Mouse (Mus musculus): Measurements from ENCODE around the gene Ccdc106.
"Not testable (repeated sequence)": the region's sequence is repeated elsewhere in the genome, so short reads cannot be mapped to it uniquely, and the experiment has no call there.

The Ccdc106 gene

DNA sequence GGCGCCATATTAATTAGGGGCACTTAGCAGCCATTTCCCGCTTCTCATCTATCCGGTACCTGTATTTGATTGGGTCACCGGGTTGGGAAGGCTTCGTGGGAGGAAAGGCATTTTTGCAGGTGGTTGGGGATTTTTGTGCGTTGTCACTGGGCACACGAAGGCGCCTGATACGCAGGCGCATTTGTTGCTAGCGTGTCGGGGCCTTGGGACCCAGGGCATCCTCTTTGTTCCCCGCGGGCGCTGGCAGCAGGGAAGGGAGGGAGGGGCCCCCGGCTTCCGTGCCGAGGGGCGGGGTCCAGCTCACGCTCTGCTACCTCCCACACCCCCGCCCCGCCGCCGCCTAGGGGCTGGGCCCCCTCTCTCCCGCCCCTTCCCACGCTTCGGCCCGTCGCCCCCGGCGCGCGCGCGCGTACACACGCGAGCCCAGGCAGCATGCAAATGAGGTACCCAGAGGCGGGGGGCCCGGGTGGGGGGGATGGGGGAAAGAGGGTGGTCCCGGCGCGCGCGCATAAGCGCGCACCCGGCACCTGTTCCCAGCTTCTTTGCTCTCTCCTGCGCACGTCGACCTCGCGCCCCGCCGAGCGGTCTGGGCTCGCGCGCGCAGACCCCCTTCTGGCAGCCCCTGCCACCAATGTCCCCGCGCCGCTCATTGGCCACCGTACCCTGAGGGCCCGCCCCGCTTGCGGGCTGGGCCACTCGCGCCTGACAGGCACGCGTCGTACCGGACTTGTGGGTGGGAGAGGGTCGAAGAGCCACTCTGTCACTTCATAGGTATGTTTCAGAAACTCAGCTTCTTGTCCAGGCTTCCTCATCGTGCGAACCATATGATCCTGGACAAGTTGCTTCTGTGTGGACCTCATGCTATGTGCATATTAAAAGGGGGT is 5.0 kb upstream of the Ccdc106 start, which contains the start of gene Gm44973:
Gene Gm44973 (plus strand): TSS at position 379 of the 884 bp plus-strand sequence.
- DNase-seq (ENCODE audit: low read depth, low spot score): no peak

DNA sequence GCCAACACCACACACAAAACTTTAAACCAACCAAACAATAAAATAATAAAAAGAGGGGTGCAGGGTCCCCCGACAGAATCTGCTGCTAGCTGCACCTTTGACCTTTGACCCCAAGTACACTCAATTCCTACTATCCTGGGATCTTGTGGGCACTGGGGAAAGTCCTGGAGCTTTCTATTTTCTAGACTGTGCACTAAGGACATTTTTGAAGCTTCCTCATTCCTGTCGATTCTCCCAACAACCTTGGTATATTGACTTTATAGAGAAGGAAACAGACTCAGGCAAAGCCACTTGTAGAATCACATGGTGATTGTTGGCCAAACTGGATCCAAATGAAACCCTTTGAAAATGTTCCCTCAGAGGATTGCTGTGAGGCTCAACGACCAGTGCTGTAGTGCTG is 4.3 kb upstream of the Ccdc106 start:
- no peak for DNase-seq (ENCODE audit: low read depth, low spot score)

DNA sequence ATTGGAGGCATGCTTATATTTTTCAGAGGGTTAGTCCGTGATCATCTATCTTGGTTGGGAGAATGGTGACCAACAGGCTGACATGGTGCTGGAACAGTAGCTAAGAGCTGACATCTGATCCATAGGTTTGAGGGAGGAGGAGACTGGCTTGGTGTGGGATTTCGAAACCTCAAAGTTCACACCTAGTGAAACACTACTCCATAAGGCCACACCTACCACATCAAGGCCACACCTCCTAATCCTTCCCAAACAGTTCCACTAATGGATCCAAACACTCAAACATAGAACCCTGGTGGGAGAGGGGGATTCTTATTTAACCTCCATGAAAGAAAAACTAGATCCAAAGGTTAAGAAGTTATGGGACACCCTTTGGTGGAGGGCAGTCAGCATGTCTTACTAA is 3.4 kb upstream of the Ccdc106 start:
- DNase-seq (ENCODE audit: low read depth, low spot score): no peak

DNA sequence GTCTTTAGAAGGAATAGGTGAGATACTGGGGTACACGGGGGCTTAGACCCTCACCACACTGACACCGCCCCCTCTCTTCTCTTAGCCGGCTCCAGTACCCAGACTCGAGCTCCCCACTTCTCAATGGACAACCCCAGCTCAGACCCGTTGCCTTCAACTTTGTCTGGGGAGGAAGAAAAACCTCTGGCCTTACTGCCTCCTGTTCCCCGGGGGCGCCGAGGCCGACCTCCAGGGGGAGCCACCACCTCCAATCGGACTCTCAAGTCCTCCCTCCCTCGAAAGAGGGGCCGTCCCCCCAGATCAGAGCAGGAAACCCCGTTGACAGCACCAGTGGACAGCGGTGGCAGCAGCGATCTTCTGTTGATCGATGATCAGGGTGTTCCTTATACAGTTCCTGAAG is 3.0 kb upstream of the Ccdc106 start:
- DNase-seq (ENCODE audit: low read depth, low spot score): no peak

DNA sequence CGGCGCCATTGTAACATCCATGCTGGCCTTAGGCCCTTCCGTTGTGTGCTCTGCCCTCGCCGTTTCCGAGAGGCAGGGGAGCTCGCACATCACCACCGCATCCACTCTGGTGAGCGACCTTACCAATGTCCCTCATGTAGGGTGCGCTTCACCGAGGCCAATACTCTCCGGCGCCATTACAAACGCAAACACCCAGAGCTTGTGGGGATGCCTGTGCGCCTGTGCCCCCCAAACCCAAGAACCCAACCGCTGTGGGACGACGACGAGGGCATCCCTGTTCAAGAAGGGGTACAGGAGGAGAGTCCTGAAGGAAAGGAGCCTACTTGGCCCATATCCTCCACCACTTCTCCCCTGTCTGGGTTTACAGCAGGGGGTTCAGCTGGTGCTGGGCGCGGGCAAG is 2.4 kb upstream of the Ccdc106 start:
- no peak for DNase-seq (ENCODE audit: low read depth, low spot score)

DNA sequence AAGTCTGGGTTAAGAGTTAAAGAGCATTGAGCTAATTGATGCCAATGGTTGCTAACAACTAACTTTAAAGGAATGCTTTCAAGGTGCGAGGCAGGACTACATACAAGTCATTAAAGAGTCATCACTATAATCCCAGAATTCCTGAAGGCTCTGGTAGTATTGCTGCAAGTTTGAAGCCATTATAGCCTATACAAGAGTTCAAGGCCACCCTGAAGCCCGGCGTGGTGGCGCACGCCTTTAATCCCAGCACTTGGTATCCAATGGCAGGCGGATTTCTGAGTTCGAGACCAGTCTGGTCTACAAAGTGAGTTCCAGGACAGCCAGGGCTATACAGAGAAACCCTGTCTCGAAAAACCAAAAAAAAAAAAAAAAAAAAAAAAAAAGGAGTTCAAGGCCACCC is 777 bp upstream of the Ccdc106 start:
- DNase-seq (ENCODE audit: low read depth, low spot score): not testable (repeated sequence)

DNA sequence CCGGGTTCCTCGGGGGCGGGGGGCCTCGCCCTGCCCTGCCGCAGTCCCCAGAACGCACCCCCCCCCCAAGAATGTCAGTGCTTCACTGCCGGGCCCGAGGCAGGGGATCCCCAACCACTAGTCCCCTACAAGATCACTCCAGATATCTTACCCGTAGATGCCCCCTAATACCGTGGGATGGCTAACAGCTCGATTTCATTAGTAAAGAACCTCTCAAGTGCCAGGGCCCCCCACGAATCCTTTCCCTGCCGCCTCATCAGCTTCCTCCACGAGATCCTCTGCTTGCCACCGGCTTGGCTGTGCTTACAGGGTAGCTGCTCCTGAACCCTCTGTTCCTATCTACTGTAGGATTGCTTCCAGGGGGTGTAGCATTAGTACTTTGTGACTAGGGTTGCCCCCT is 332 bp downstream of the Ccdc106 start:
- no peak for DNase-seq (ENCODE audit: low read depth, low spot score)

DNA sequence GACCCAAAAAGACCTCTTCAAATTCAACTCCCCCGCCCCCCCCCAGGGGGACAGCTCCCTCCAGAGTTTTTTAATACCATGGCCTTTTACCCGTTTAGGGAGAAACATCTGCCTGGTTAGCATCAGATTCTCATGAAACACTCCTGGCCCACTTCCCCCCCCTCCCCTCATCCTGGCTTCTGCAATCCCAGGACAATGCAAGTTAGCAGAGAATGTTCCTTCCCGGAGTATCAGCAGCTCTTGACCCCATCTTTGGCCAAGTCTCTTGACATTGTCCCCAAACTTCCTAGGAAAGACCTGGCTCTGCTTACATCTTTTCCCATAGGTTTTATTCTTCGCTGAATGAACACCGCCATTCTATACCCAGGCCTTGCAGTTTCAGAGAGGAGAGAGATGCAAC is 844 bp downstream of the Ccdc106 start:
- no peak for DNase-seq (ENCODE audit: low read depth, low spot score)

DNA sequence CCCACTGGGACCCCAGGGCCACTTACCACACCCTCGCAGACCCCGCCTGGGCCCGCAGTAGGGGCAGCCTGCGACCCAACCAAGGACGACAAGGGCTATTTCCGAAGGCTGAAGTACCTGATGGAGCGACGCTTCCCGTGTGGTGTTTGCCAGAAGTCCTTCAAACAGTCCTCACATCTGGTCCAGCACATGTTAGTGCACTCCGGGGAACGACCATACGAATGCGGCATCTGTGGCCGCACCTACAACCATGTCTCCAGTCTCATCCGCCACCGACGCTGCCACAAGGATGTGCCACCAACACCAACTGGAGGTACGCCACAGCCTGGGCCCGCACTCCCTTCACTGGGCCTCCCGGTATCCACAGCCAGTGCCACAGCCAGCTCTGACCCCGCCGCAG is 9.2 kb downstream of the Ccdc106 start:
- DNase-seq (ENCODE audit: low read depth, low spot score): no peak

DNA sequence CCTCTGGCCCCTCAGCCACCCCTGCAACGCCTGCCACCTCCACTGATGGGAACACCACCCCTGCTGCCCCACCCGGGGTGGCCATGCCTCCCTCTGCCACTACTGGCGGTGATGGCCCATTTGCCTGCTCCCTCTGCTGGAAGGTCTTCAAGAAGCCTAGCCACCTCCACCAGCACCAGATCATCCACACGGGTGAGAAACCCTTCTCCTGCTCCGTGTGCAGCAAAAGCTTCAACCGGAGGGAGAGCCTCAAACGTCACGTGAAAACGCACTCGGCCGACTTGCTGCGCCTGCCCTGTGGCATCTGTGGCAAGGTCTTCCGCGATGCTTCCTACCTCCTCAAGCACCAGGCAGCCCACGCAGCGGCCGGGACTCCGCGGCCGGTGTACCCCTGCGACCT is 9.6 kb downstream of the Ccdc106 start:
- DNase-seq (ENCODE audit: low read depth, low spot score): no peak

DNA sequence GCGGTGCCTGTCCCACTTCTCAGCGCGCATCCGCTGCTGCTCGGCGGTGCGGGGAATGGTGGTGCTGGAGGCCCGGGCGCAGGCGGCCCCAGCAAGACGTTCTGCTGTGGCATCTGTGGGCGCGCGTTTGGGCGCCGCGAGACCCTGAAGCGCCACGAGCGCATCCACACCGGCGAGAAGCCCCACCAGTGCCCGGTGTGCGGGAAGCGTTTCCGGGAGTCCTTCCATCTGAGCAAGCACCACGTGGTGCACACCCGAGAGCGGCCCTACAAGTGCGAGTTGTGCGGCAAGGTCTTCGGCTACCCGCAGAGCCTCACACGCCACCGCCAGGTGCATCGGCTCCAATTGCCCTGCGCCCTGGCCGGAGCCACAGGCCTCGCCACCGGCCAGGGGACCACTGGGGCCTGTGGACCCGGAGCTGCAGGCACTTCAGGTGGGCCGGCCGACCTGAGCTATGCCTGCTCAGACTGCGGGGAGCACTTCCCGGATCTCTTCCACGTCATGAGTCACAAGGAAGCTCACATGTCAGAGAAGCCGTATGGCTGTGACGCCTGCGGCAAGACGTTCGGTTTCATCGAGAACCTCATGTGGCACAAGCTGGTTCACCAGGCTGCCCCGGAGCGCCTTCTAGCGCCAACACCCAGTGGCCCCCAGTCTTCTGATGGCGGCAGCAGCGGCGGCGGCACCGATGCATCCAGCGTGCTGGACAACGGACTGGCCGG is 10.4 kb downstream of the Ccdc106 start:
- DNase-seq (ENCODE audit: low read depth, low spot score): no peak

DNA sequence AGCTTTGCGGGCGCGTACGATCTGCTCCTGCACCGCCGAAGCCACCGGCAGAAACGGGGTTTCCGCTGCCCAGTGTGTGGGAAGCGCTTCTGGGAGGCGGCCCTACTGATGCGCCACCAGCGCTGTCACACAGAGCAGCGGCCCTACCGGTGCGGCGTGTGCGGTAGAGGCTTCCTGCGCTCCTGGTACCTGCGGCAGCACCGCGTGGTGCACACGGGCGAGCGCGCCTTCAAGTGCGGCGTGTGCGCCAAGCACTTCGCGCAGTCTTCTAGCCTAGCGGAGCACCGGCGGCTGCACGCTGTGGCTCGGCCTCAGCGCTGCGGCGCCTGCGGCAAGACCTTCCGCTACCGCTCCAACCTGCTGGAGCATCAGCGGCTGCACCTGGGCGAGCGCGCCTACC is 11.1 kb downstream of the Ccdc106 start:
- DNase-seq (ENCODE audit: low read depth, low spot score): no peak

DNA sequence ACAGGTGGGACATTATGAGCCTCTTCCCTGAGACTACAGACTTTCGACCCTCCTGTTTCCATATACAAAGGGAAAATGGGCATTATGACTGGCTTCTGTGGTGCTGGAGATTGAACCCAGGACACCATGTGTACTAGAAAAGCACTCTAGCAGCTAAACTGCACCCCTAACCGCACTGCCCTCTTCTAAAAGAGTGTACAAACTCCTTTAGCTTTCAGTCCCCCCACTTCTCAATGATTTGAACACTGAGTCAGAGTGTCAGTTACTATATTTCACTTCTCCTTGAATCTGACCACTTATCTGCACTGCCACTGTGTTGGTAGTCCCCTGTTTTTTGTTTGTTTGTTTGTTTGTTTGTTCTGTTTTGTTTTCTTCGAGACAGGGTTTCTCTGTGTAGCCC is 13.5 kb downstream of the Ccdc106 start, which contains the start of gene 4632433K11Rik:
Gene 4632433K11Rik (plus strand): TSS at position 301 of the 400 bp plus-strand sequence.
- DNase-seq (ENCODE audit: low read depth, low spot score): no peak

DNA sequence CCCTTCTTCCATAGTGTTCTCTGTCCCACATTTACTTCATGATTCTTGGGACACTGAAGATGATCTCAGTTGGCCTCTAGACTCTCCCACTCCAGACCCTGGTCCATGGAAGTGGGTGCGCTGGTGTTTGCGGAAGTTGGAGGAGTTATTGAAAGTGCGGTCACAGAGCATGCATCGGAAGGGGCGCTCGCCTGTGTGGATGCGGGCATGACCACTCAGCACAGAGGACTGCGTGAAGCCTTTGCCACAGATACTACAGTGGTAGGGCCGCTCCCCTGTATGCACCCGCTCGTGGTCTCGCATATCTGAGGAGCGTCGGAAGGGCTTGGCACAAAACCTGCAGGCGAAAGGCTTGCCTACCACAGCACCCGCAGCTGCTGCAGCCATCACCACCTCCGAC is 15.3 kb downstream of the Ccdc106 start:
- no peak for DNase-seq (ENCODE audit: low read depth, low spot score)

DNA sequence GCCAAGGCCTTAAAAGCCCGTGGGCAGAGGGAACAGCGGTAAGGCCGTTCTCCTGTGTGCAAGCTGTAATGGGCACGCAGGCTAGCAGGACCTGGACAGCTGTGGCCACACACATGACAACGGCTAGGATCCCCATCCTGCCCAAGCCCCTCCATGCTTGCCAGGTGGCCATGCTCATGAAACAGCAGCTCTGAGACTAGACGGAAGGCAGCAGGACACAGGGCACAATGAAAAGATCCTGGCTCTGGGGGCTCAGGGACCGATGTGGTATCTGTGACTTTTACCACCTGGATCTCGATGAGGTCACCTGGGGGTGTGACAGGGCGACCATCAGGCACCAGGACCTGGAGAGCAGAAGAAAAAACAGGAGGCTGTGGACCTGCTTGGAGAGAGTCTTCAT is 15.8 kb downstream of the Ccdc106 start:
- DNase-seq (ENCODE audit: low read depth, low spot score): no peak

DNA sequence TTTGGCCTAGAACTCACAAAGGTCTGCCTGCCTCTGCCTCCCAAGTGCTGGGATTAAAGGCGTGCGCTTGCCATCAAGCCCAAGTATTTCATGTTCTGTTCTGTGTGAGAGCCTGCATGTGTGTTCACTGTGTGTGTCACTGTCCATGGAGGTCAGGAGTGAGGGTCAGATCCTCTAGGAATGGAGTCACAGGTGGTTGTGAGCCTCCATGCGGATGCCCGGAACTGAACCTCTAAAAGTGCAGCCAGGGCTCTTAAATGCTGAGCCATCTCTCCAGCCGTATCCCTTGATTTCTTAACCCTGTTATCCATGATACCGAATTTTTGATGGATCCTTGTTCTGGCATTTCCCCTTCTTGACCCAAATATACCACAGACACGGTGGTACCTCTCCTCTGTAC is 16.7 kb downstream of the Ccdc106 start:
- no peak for DNase-seq (ENCODE audit: low read depth, low spot score)

DNA sequence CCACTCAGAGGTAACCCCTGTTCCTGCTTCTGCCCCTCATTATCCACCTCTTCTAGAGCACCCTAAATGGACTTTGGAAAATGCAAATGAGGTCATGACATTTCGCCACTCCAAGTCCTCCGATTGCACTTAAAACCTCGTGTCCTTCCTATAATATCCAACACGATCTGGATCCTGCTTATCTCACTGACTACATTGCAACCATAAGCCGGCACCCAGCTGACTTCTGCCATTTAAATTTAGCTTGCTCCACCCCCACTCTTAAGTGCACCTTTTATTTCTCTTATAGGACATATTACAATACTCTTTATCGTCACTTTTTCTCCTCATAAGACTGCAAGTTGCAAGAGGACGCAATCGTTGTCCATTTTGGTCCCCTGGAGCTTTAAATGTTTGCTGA is 17.1 kb downstream of the Ccdc106 start:
- no peak for DNase-seq (ENCODE audit: low read depth, low spot score)

DNA sequence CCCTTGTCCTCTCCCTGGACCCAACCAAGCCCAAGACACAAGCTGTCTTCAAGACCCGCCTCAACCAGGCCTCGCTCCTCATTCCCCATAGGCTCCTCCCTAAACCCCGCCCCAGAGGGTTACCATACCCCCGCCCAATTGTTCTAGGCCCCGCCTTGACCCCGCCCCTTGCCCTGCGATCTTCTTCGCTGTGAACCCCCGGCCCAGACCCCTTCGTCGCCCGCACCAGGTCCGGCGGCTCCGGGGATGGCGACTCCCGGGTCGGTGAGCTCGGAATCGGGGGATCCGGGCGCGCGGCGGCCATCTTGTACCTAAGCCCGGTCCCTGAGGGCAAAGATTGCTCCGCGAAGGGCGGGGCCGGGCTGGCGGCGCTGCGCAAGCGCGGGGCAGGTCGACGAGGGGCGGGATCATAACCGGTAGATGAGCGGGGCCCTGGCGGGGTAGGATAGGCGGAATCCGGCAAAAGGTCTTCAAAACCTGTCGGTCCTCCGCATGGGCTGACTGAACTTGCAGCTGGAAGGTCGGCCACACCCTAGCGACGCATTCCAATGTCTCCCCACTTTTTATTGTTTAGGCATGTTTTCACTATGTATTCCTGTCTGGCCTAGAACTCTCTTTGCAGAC is 17.9 kb downstream of the Ccdc106 start, which contains the start of gene Zfp784:
Gene Zfp784 (minus strand): TSS at position 338 of the 624 bp plus-strand sequence.
- peak; percentile 80 for DNase-seq (ENCODE audit: low read depth, low spot score)

DNA sequence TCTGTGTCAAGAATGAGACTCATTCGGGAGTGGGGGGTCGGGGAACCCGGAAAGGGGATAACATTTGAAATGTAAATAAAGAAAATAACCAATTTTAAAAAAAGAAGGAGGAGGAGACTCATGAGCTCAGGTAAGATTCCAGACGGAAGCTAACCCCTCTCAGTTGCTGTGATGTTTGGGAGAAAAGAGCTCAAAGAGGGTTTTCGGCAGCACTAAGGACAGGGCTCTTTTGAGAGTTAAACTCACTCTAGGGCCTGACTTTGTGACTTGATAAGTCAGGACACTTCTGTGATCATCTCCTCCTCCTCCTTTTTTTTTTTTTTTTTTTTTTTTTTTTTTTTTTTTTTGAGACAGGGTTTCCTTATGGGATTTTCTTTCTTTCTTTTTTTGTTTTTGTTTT is 18.6 kb downstream of the Ccdc106 start:
- DNase-seq (ENCODE audit: low read depth, low spot score): no peak

DNA sequence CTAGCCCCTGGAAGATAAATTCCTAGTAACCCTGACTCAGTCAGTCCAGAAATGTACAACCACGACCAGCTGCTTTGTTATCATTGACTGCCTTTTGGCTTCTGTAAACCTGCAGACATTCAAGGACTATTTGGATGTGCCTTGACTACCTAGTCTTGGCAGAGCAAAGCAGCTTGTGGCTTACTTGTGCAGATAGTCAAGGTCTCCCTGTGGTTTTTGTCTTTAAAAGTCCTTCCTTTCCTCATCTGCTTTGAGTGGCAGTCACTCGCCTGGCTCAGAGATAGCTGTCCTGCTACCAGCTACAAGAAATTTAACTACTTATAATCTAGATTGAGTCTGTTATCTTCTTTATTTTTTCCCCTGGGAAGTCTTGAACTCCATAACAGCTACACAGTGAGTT is 24.6 kb downstream of the Ccdc106 start:
- DNase-seq (ENCODE audit: low read depth, low spot score): no peak

DNA sequence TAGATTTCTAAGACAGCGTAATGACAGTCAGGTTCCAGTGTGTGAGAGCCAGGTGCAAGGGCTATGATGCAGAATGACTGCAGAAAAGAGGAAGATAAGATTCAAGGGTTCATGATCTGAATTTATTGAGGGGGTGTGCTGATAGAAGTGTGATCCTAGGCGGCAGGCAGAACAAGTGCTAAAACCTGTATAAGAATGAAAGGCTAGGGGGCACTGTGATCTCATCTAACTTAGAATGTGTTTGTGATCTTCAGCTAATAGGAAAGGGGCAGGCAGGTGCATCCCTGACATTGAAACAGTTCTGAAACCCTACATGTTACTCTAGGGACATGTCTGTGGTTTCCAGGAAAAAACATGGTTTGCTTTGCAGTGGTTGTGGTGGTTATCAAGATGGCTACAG is 25.8 kb downstream of the Ccdc106 start:
- DNase-seq (ENCODE audit: low read depth, low spot score): no peak

DNA sequence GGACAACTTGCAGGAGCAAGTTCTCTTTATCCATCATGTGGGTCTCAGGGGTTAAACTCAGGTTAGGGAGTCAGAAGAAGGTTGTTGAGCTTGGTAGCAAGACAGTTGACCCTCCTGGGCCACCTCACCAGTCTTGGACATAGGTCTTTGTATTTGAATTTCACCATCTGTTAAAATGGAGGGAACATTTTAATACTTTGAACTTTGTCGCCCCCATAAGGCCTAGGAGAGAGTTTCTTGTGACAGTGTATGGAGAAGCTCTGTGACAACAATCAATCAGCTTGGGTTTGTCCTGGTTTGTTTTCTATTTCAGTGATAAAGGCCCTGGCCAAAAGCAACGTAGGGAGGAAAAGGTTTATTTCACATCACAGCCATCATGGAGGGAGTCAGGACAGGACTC is 27.0 kb downstream of the Ccdc106 start:
- no peak for DNase-seq (ENCODE audit: low read depth, low spot score)

Data from WW6 (cell line).